Mouse (Mus musculus): ENCODE measurements at regions not wholly inside any gene's neighbourhood (a gene's known extent, or its start where the extent isn't known, plus 50 kb on each side); places are given as distances from the start of the nearest gene placed in this dataset.

GRCm38 (mm10) chr3:148501801-148502200 is 488.6 kb downstream of the Adgrl2 start:
- TF ChIP-seq GATA1 (IDR thresholded peaks at IDR 0.05; ENCODE audit: borderline replicate concordance, low read length) (no peak), FLI1 (IDR thresholded peaks at IDR 0.05; ENCODE audit: low read length) (no peak)

All from megakaryocyte, embryonic 14.5 days (primary cell).